Mouse (Mus musculus): Measurements from ENCODE around the gene Dmtf1. TPM values are rescaled to one million over a fixed set of nuclear protein-coding genes. Genes with fewer than 3 reads are reported as not detected.

Dmtf1 gene
- total RNA-seq, 2 experiments from 2014 or later, result 55.9 to 64.2 TPM

DNA sequence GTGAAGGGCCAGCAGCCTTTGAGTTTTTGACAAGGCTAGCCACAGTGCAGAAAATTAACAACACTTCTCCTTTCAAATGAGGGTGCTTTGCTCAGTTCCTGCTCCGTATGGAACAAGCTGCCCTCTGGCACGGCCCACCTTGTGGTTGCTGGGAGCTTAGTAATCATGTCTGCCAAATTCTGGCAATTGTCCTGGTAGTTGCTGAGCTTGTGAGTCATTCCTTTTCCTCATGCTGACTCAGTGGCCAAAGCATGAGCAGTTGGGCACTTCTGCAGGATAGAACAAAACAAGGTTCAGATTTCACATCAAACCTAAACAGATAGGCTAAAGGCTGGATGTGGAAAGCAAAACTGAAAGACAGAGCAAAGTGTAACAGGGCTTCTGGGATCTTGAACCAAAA, 92.7 kb downstream of the Dmtf1 start:
- DNase-seq (ENCODE audit: low spot score in 2 of 2), result peak; percentile 55 to 65
- no peak; the same call in 1 of the 2 replicates for TF ChIP-seq CTCF (conservative IDR thresholded peaks at IDR 0.05)
- Histone ChIP-seq H3K4me3 (no peak overlapping the region), H3K27ac (no peak overlapping the region)

Other genes starting within 250 kb of the Dmtf1 start
- gene Crot, start 164.5 kb downstream of the Dmtf1 start, total RNA-seq (2021), result 10 to 100 TPM; 22.5 to 27.4 TPM
- 1 to 10 TPM; 8.4 to 9.0 TPM for gene Tmem243, start 61.1 kb downstream of the Dmtf1 start, total RNA-seq (2021)
- 10 to 100 TPM; 18.1 to 21.2 TPM for gene 9330182L06Rik, start 104.3 kb upstream of the Dmtf1 start, total RNA-seq (2021)